Mouse (Mus musculus) forebrain, embryonic 11.5 days (tissue): ENCODE measurements around the gene Cpt1b. TPM values are rescaled to one million over a fixed set of nuclear protein-coding genes. Genes with fewer than 3 reads are reported as not detected.

Experiments used
- ATAC-seq: fragments of 200-750 bp; cut with Nextera tagmentation; replicated peaks from 2 replicates; pipeline ENCODE4 v1.8.0; 2017; ENCODE audit warnings: moderate TSS enrichment; ENCODE audit not compliant: low FRiP score
- DNase-seq: peaks from one replicate; pipeline ENCODE4 v3.0.0-alpha.2; 2017; ENCODE audit warnings: low spot score
- H3K27ac ChIP-seq: fragments of 300-500 bp; sonication (generic); 2 replicates; pipeline ENCODE4 v1.5.1; 2014; ENCODE audit warnings: low read depth, low read length
- H3K27me3 ChIP-seq: fragments of 300-500 bp; sonication (generic); 2 replicates; pipeline ENCODE4 v1.6.1; 2014; ENCODE audit warnings: mild to moderate bottlenecking, low read length, mixed read lengths; ENCODE audit not compliant: control insufficient read depth, insufficient read depth
- H3K36me3 ChIP-seq: fragments of 300-500 bp; sonication (generic); 2 replicates; pipeline ENCODE4 v1.6.1; 2014; ENCODE audit warnings: mild to moderate bottlenecking, low read length, moderate library complexity, mixed read lengths; ENCODE audit not compliant: control insufficient read depth, insufficient read depth
- H3K4me1 ChIP-seq: fragments of 300-500 bp; sonication (generic); replicated peaks from 2 replicates; pipeline ENCODE4 v1.6.1; 2014; ENCODE audit warnings: low read length, mixed read lengths; ENCODE audit not compliant: control insufficient read depth, insufficient read depth
- H3K4me2 ChIP-seq: fragments of 300-500 bp; sonication (generic); 2 replicates; pipeline ENCODE4 v1.6.1; 2014; ENCODE audit warnings: low read depth, mild to moderate bottlenecking, low read length, moderate library complexity, mixed read lengths; ENCODE audit not compliant: severe bottlenecking
- H3K4me3 ChIP-seq: fragments of 300-500 bp; sonication (generic); 2 replicates; pipeline ENCODE4 v1.5.1; 2014; ENCODE audit warnings: low read depth, low read length
- H3K9ac ChIP-seq: fragments of 300-500 bp; sonication (generic); 2 replicates; pipeline ENCODE4 v1.6.1; 2014; ENCODE audit warnings: low read length
- H3K9me3 ChIP-seq: fragments of 300-500 bp; sonication (generic); 2 replicates; pipeline ENCODE4 v1.6.1; 2016; ENCODE audit warnings: low read length, mixed read lengths; ENCODE audit not compliant: control insufficient read depth
- WGBS: fragments of 180-500 bp; shearing (Covaris S2); extraction: QIAGEN DNeasy Blood & Tissue Kit; methylation state at CpG from one replicate; pipeline ENCODE4 v1.1.7; 2014; 5-methylcytosine and 5-hydroxymethylcytosine counted together
- polyA plus RNA-seq: library from polyadenylated mRNA; unstranded; fragments of >200 nt; fragmentation: Nextera tagmentation; extraction: Ambion mirVana; gene quantifications from 2 replicates; pipeline ENCODE4 v1.2.1, GENCODE M21; 2014

The Cpt1b gene
- polyA plus RNA-seq, 1 experiment from 2014 or later, result 0.84 TPM

GRCm38 (mm10) chr15:89463334-89464235 is 37.9 kb upstream of the Cpt1b start:
- DNase-seq (no peak), ATAC-seq (no peak)
- H3K9ac ChIP-seq, result no peak overlapping the region
- H3K27ac ChIP-seq, result no peak overlapping the region
- peaks cover 2% of the 10 kb centered on the region; the same call in 1 of the 2 replicates for H3K36me3 ChIP-seq
- no peaks in the 10 kb centered on the region for H3K27me3 ChIP-seq
- H3K4me1 ChIP-seq, result no peaks in the 10 kb centered on the region
- no peak overlapping the region for H3K4me2 ChIP-seq
- H3K4me3 ChIP-seq, result no peak overlapping the region
- H3K9me3 ChIP-seq, result no peaks in the 10 kb centered on the region
- WGBS, result 68% methylated on average over 5 of the region's 5 CpGs

DNA sequence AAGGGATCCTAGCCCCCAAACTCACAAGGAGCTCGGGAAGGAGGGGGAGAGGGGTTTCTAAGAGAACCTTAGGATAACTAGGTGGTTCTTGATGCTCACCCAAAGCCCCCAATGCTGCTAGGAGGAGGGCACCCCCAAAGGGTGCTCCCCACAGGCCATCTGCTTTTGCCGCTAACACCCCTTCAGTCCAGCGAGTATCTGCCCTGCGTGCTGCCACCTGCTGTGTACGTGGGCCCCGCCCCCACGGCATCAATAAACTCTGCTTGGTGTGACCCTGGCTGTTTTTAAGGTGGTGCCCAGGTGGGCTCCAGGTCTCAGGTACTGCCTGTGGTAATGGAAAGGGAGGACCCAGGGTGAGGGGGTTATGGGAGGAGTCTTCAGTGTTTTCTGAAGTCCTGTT is 36.5 kb upstream of the Cpt1b start:
- no peak for DNase-seq
- Histone ChIP-seq H3K36me3 (peaks cover 7% of the 10 kb centered on the region; the same call in 1 of the 2 replicates), H3K4me1 (no peaks in the 10 kb centered on the region), H3K27me3 (no peaks in the 10 kb centered on the region), H3K9ac (no peak overlapping the region), H3K4me2 (no peak overlapping the region), H3K9me3 (no peaks in the 10 kb centered on the region), H3K27ac (no peak overlapping the region), H3K4me3 (no peak overlapping the region)
- 78% methylated on average over 7 of the region's 7 CpGs for WGBS
- ATAC-seq, result no peak

DNA sequence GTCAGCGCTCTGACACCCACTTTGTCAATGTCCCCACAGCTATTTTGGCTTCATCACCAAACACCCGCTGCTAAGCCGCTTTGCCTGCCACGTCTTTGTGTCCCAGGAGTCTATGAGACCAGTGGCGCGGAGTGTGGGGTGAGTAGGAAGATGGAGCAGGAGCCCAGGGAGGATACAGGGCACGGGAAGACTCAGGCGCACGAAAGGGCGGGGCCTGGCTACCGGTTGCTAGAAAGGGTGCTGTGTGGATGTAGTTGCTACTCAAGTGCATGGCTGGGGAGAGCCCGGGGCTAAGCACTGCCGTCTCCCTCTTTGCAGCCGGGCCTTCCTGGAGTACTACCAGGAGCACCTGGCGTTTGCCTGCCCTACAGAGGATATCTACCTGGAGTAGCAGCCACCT is 35.7 kb upstream of the Cpt1b start:
- 86% methylated on average over 15 of the region's 15 CpGs for WGBS
- peaks cover 11% of the 10 kb centered on the region; the same call in 1 of the 2 replicates for H3K36me3 ChIP-seq
- no peaks in the 10 kb centered on the region for H3K9me3 ChIP-seq
- H3K4me3 ChIP-seq, result no peak overlapping the region
- H3K4me1 ChIP-seq, result no peaks in the 10 kb centered on the region
- H3K27ac ChIP-seq, result no peak overlapping the region
- DNase-seq, result no peak
- no peaks in the 10 kb centered on the region for H3K27me3 ChIP-seq
- no peak overlapping the region for H3K9ac ChIP-seq
- ATAC-seq, result no peak
- no peak overlapping the region for H3K4me2 ChIP-seq

GRCm38 (mm10) chr15:89460298-89460697 is 34.6 kb upstream of the Cpt1b start:
- Histone ChIP-seq H3K9me3 (no peaks in the 10 kb centered on the region), H3K4me3 (no peak overlapping the region), H3K9ac (no peak overlapping the region), H3K27ac (no peak overlapping the region), H3K4me1 (no peaks in the 10 kb centered on the region; the same call in 1 of the 2 replicates), H3K36me3 (peaks cover 11% of the 10 kb centered on the region; the same call in 1 of the 2 replicates), H3K4me2 (no peak overlapping the region), H3K27me3 (no peaks in the 10 kb centered on the region)
- ATAC-seq (no peak), DNase-seq (no peak)
- 80% methylated on average over 10 of the region's 10 CpGs for whole genome bisulfite sequencing

DNA sequence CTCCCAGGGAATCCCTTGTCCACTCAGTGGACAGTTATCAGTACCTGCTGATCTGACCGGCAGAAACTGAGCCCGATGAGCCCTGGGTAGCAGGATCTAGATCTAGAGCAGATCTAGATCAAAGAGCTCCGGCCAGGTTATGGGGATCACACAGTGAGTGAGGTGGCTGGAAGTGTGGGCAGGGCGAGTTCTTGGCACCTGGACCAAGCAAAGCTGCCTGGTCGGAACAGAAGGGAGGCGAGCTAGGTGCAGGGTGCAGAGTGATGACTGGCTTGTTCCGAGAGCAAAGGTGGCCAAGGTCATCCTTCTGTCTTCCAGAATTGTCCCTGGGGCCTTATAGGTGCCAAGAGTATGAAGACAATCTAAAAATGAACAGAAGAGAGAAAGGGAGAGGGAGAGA is 34.2 kb upstream of the Cpt1b start:
- 89% methylated on average over 7 of the region's 7 CpGs for WGBS
- no peak overlapping the region for H3K9ac ChIP-seq
- DNase-seq (no peak), ATAC-seq (no peak)
- peaks cover 4% of the 10 kb centered on the region for H3K4me1 ChIP-seq
- no peak overlapping the region for H3K27ac ChIP-seq
- no peak overlapping the region for H3K4me3 ChIP-seq
- H3K9me3 ChIP-seq, result no peaks in the 10 kb centered on the region
- no peak overlapping the region for H3K4me2 ChIP-seq
- no peaks in the 10 kb centered on the region for H3K27me3 ChIP-seq
- H3K36me3 ChIP-seq, result peaks cover 11% of the 10 kb centered on the region; the same call in 1 of the 2 replicates

DNA sequence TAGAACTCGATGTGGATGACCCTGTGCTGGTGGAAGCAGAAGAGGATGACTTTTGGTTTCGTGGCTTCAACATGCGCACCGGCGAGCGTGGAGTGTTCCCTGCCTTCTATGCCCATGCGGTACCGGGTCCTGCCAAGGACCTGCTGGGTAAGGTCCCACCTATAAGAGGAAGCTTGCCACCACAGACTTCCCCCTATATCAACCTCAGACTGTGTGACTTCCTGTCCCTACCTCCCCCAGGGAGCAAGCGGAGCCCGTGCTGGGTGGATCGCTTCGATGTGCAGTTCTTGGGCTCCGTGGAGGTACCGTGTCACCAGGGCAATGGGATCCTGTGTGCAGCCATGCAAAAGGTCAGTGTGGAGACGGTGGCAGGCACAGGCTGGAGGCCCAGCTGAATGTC is 33.3 kb upstream of the Cpt1b start:
- H3K4me3 ChIP-seq, result no peak overlapping the region
- no peak for ATAC-seq
- peaks cover 11% of the 10 kb centered on the region; the same call in 1 of the 2 replicates for H3K36me3 ChIP-seq
- no peaks in the 10 kb centered on the region for H3K9me3 ChIP-seq
- no peaks in the 10 kb centered on the region; the same call in 1 of the 2 replicates for H3K27me3 ChIP-seq
- H3K4me1 ChIP-seq, result peaks cover 5% of the 10 kb centered on the region
- no peak overlapping the region for H3K9ac ChIP-seq
- 97% methylated on average over 15 of the region's 15 CpGs for WGBS
- no peak overlapping the region for H3K4me2 ChIP-seq
- DNase-seq, result no peak
- no peak overlapping the region for H3K27ac ChIP-seq

- 0 out of 2 replicates have a peak overlapping the region, but pooled peaks have one; percentile 78 for H3K4me2 ChIP-seq
- no peak for DNase-seq
- WGBS, result 87% methylated on average over 6 of the region's 6 CpGs
- H3K27me3 ChIP-seq, result peaks cover 5% of the 10 kb centered on the region; the same call in 1 of the 2 replicates
- peaks cover 11% of the 10 kb centered on the region; the same call in 1 of the 2 replicates for H3K36me3 ChIP-seq
- no peak overlapping the region; the same call in 1 of the 2 replicates for H3K4me3 ChIP-seq
- no peak for ATAC-seq
- no peaks in the 10 kb centered on the region for H3K9me3 ChIP-seq
- H3K27ac ChIP-seq, result no peak overlapping the region
- H3K4me1 ChIP-seq, result peaks cover 9% of the 10 kb centered on the region
- H3K9ac ChIP-seq, result no peak overlapping the region
Measured at GRCm38 (mm10) chr15:89455642-89456041, 30.0 kb upstream of the Cpt1b start.

DNA sequence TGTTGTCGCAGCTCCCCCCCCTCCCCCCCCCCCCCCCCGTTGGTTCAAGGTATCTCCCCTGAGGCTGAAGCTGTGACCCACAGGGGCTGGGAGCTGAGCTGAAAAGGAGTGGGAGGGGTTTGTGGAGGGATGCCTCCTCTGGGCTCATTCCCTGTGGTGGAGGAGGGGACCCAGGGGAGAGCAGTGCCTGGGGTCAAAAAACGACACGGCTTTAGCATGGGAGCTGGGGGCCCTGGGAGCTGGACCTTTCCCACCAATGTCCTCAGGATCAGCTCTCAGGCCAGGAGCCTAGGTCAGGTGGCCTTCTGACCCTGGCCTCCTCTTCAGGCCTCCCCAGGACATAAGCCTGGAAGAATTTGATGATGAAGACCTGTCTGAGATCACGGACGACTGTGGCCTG is 29.2 kb upstream of the Cpt1b start:
- peak overlapping the region; percentile 77 for H3K4me3 ChIP-seq
- WGBS, result 5% methylated on average over 5 of the region's 6 CpGs
- H3K27ac ChIP-seq, result no peak overlapping the region

More for the DNA sequence above, 29.2 kb upstream of the Cpt1b start:
- Histone ChIP-seq H3K4me1 (peaks cover 9% of the 10 kb centered on the region), H3K36me3 (peaks cover 9% of the 10 kb centered on the region; the same call in 1 of the 2 replicates), H3K27me3 (peaks cover 5% of the 10 kb centered on the region; the same call in 1 of the 2 replicates), H3K9ac (peak overlapping the region; percentile 81), H3K9me3 (no peaks in the 10 kb centered on the region), H3K4me2 (peak overlapping the region; percentile 78)
- ATAC-seq, result peak; percentile 53
- DNase-seq, result no peak
